Mouse (Mus musculus) MEL (cell line): ENCODE results near the gene Sec11a. TPM values are rescaled to one million over a fixed set of nuclear protein-coding genes. Genes with fewer than 3 reads are reported as not detected.
"Not testable (repeated sequence)": the region's sequence is repeated elsewhere in the genome, so short reads cannot be mapped to it uniquely, and the experiment has no call there.

ENCODE experiments used
- DNase-seq: peaks from one replicate; pipeline ENCODE4 v3.0.0; 2011; ENCODE audit warnings: low read depth, low spot score
- H3K27ac ChIP-seq: 2 replicates; pipeline ENCODE4 v1.5.1; 2012; ENCODE audit warnings: low read depth, mild to moderate bottlenecking, control low read depth, low read length, moderate library complexity; ENCODE audit not compliant: control insufficient read depth
- H3K27me3 ChIP-seq, 2 experiments: fragments of 150-350 bp in 1 of 2; sonication (generic) in 1 of 2; 2 replicates each; pipeline ENCODE4 v1.6.1; 2012; ENCODE audit warnings: low read length in 2 of 2, mild to moderate bottlenecking in 2 of 2, improper control_type of control experiment in 1 of 2, moderate library complexity in 1 of 2; ENCODE audit not compliant: insufficient read depth in 2 of 2, control insufficient read depth in 1 of 2
- H3K36me3 ChIP-seq, 2 experiments: 2 replicates each; pipeline ENCODE4 v1.6.1; 2012 to 2014; ENCODE audit warnings: low read length in 2 of 2, improper control_type of control experiment in 1 of 2, inconsistent platforms in 1 of 2, mild to moderate bottlenecking in 1 of 2; ENCODE audit not compliant: insufficient read depth in 2 of 2, control insufficient read depth in 1 of 2
- H3K4me1 ChIP-seq, 2 experiments: fragments of 150-350 bp in 1 of 2; sonication (generic) in 1 of 2; 2 replicates each; pipeline ENCODE4 v1.6.1; 2012; ENCODE audit warnings: low read length in 2 of 2, improper control_type of control experiment in 1 of 2, mild to moderate bottlenecking in 1 of 2; ENCODE audit not compliant: insufficient read depth in 2 of 2, control insufficient read depth in 1 of 2
- H3K4me3 ChIP-seq, 2 experiments: fragments of 150-350 bp in 1 of 2; sonication (generic) in 1 of 2; 2 replicates each; pipeline ENCODE4 v1.5.1; 2012; ENCODE audit warnings: low read depth in 2 of 2, low read length in 2 of 2, mild to moderate bottlenecking in 2 of 2, moderate library complexity in 2 of 2, control low read depth in 1 of 2, improper control_type of control experiment in 1 of 2; ENCODE audit not compliant: control insufficient read depth in 1 of 2, insufficient read depth in 1 of 2
- H3K79me2 ChIP-seq: 2 replicates; pipeline ENCODE4 v1.6.1; 2012; ENCODE audit warnings: mild to moderate bottlenecking, low read length, moderate library complexity; ENCODE audit not compliant: control insufficient read depth, poor library complexity, insufficient read depth
- H3K9ac ChIP-seq: 2 replicates; pipeline ENCODE4 v1.6.1; 2012; ENCODE audit warnings: low read depth, mild to moderate bottlenecking, control low read depth, low read length, moderate library complexity; ENCODE audit not compliant: control insufficient read depth, poor library complexity, severe bottlenecking
- H3K9me3 ChIP-seq: fragments of 150-350 bp; sonication (generic); replicated peaks from 2 replicates; pipeline ENCODE4 v1.6.1; 2012; ENCODE audit warnings: mild to moderate bottlenecking, low read length, improper control_type of control experiment, moderate library complexity; ENCODE audit not compliant: insufficient read depth
- BHLHE40 ChIP-seq: IDR thresholded peaks from 2 replicates; pipeline ENCODE4 v1.6.1; 2012; ENCODE audit warnings: low read depth, mild to moderate bottlenecking, inconsistent platforms, low read length, improper control_type of control experiment, borderline replicate concordance
- CHD1 ChIP-seq: IDR thresholded peaks from 2 replicates; pipeline ENCODE4 v1.6.1; 2012; ENCODE audit warnings: low read depth, mild to moderate bottlenecking, inconsistent platforms, low read length, improper control_type of control experiment
- CTCF ChIP-seq, 3 experiments: IDR thresholded peaks in 2 of 3; conservative IDR thresholded peaks in 1 of 3; 2 replicates each; pipeline ENCODE4 v1.5.1; 2011 to 2012; ENCODE audit warnings: low read length in 3 of 3, low read depth in 2 of 3, mild to moderate bottlenecking in 2 of 3, improper control_type of control experiment in 1 of 3, inconsistent platforms in 1 of 3, mixed read lengths in 1 of 3, moderate library complexity in 1 of 3; ENCODE audit not compliant: control insufficient read depth in 1 of 3, insufficient read depth in 1 of 3, poor library complexity in 1 of 3, severe bottlenecking in 1 of 3
- E2F4 ChIP-seq: IDR thresholded peaks from 2 replicates; pipeline ENCODE4 v1.6.1; 2011; ENCODE audit warnings: low read depth, low read length, improper control_type of control experiment, borderline replicate concordance
- ELF1 ChIP-seq: IDR thresholded peaks from 2 replicates; pipeline ENCODE4 v1.6.1; 2014; ENCODE audit warnings: low read depth, mild to moderate bottlenecking, inconsistent platforms, low read length, improper control_type of control experiment, moderate library complexity
- EP300 ChIP-seq, 2 experiments: IDR thresholded peaks; 2 replicates each; pipeline ENCODE4 v1.6.1; 2011; ENCODE audit warnings: improper control_type of control experiment in 2 of 2, low read length in 2 of 2, low read depth in 1 of 2, mild to moderate bottlenecking in 1 of 2
- GATA1 ChIP-seq: IDR thresholded peaks from 2 replicates; pipeline ENCODE4 v1.6.1; 2011; ENCODE audit warnings: low read depth, low read length, improper control_type of control experiment
- JUND ChIP-seq: IDR thresholded peaks from 2 replicates; pipeline ENCODE4 v1.6.1; 2011; ENCODE audit warnings: low read depth, mild to moderate bottlenecking, improper control_type of control experiment, low read length
- MAX ChIP-seq: IDR thresholded peaks from 2 replicates; pipeline ENCODE4 v1.6.1; 2011; ENCODE audit warnings: low read length, improper control_type of control experiment
- MAZ ChIP-seq: IDR thresholded peaks from 2 replicates; pipeline ENCODE4 v1.6.1; 2012; ENCODE audit warnings: low read depth, mild to moderate bottlenecking, inconsistent platforms, low read length, improper control_type of control experiment
- MEF2A ChIP-seq: IDR thresholded peaks from 2 replicates; pipeline ENCODE4 v1.6.1; 2014; ENCODE audit warnings: low read depth, mild to moderate bottlenecking, inconsistent platforms, low read length, improper control_type of control experiment; ENCODE audit not compliant: poor library complexity, insufficient replicate concordance, severe bottlenecking; ENCODE audit errors: extremely low read depth
- MXI1 ChIP-seq: IDR thresholded peaks from 2 replicates; pipeline ENCODE4 v1.6.1; 2011; ENCODE audit warnings: mild to moderate bottlenecking, low read depth, low read length, improper control_type of control experiment
- MYB ChIP-seq: IDR thresholded peaks from 2 replicates; pipeline ENCODE4 v1.6.1; 2011; ENCODE audit warnings: mild to moderate bottlenecking, low read depth, low read length, improper control_type of control experiment
- POLR2AphosphoS5 ChIP-seq: IDR thresholded peaks from 2 replicates; pipeline ENCODE4 v1.6.1; 2012; ENCODE audit warnings: low read depth, borderline replicate concordance, mild to moderate bottlenecking, inconsistent platforms, low read length, moderate library complexity, mixed read lengths
- SIN3A ChIP-seq: IDR thresholded peaks from 2 replicates; pipeline ENCODE4 v1.6.1; 2012; ENCODE audit warnings: low read length, improper control_type of control experiment, inconsistent platforms
- TAL1 ChIP-seq: IDR thresholded peaks from 2 replicates; pipeline ENCODE4 v1.6.1; 2012; ENCODE audit warnings: mild to moderate bottlenecking, inconsistent platforms, low read length, moderate library complexity, mixed read lengths
- TCF12 ChIP-seq: IDR thresholded peaks from 2 replicates; pipeline ENCODE4 v1.6.1; 2014; ENCODE audit warnings: low read depth, mild to moderate bottlenecking, inconsistent platforms, low read length, improper control_type of control experiment, moderate library complexity
- UBTF ChIP-seq: IDR thresholded peaks from 2 replicates; pipeline ENCODE4 v1.6.1; 2012; ENCODE audit warnings: low read depth, mild to moderate bottlenecking, inconsistent platforms, low read length, improper control_type of control experiment, moderate library complexity, borderline replicate concordance; ENCODE audit not compliant: insufficient read depth
- ZC3H11A ChIP-seq: IDR thresholded peaks from 2 replicates; pipeline ENCODE4 v1.6.1; 2012; ENCODE audit warnings: low read depth, mild to moderate bottlenecking, inconsistent platforms, low read length, improper control_type of control experiment
- polyA plus RNA-seq, 2 experiments: library from polyadenylated mRNA; stranded (reverse) in 1 of 2; unstranded in 1 of 2; fragments of >175 nt in 1 of 2; fragments of >200 nt in 1 of 2; gene quantifications; 2 replicates each; pipeline versions ENCODE4 v1.2.1 to v1.2.4; 2012; ENCODE audit warnings: low replicate concordance in 2 of 2, low read depth in 1 of 2; ENCODE audit not compliant: insufficient read length in 2 of 2, insufficient read depth in 1 of 2, missing spikeins in 1 of 2
- total RNA-seq: library from RNA; depleted of rRNA; stranded (reverse); fragments of 300-350 nt; gene quantifications from 2 replicates; pipeline ENCODE4 v1.2.3, GENCODE M21; 2012

The Sec11a gene
- total and polyA plus RNA-seq, 3 experiments = 114 to 144 TPM; not detected in 1

- DNase-seq = no peak
- Histone ChIP-seq H3K36me3 (peaks cover 0 to 8% of the 10 kb centered on the region in 2 experiments; a peak in 2 of 4 replicates), H3K4me1 (peaks cover 0 to 3% of the 10 kb centered on the region in 2 experiments; a peak in 2 of 4 replicates), H3K9me3 (no peaks in the 10 kb centered on the region), H3K27me3 (0 out of 4 replicates have a peak, but pooled peaks cover 0 to 3% of the 10 kb centered on the region in 2 experiments), H3K9ac (no peak overlapping the region), H3K4me3 (no peak overlapping the region), H3K27ac (no peak overlapping the region), H3K79me2 (peaks cover 10% of the 10 kb centered on the region)
- TF ChIP-seq CHD1 (no peak), SIN3A (no peak), EP300 (IDR thresholded peaks at IDR 0.05; ENCODE audit: low read depth in 1 of 2, low read length in 2 of 2) (no peak), GATA1 (no peak), CTCF (IDR thresholded peaks at IDR 0.05 in 2 of 3, conservative IDR thresholded peaks at IDR 0.05 in 1 of 3; ENCODE audit: control insufficient read depth in 1 of 3, insufficient read depth in 1 of 3, low read depth in 2 of 3, low read length in 3 of 3, poor library complexity in 1 of 3, severe bottlenecking in 1 of 3) (no peak), ELF1 (no peak), MEF2A (no peak), TAL1 (no peak), POLR2AphosphoS5 (no peak), JUND (no peak), MAZ (no peak), MAX (no peak), MXI1 (no peak), TCF12 (no peak), MYB (no peak)
These were observed 3.9 kb upstream of the Sec11a start for GRCm38 (mm10) chr7:80951461-80951860.

GRCm38 (mm10) chr7:80939808-80940207, 7.8 kb downstream of the Sec11a start:
- no peak overlapping the region for H3K4me3 ChIP-seq
- no peak for DNase-seq
- no peaks in the 10 kb centered on the region for H3K9me3 ChIP-seq
- no peaks in the 10 kb centered on the region for H3K27me3 ChIP-seq
- peaks cover 0 to 2% of the 10 kb centered on the region in 2 experiments; a peak in 1 of 4 replicates for H3K4me1 ChIP-seq
- H3K36me3 ChIP-seq = peaks cover 0 to 8% of the 10 kb centered on the region in 2 experiments; a peak in 3 of 4 replicates
- peaks cover 42% of the 10 kb centered on the region for H3K79me2 ChIP-seq
- TF ChIP-seq GATA1 = no peak
- TF ChIP-seq E2F4 = no peak
- no peak for TF ChIP-seq UBTF
- no peak for TF ChIP-seq SIN3A
- TF ChIP-seq TCF12 = no peak
- no peak for TF ChIP-seq BHLHE40
- TF ChIP-seq ZC3H11A = no peak
- TF ChIP-seq MEF2A = no peak
- no peak for TF ChIP-seq ELF1
- TF ChIP-seq TAL1 = no peak
- H3K27ac ChIP-seq = no peak overlapping the region
- H3K9ac ChIP-seq = no peak overlapping the region

GRCm38 (mm10) chr7:80937304-80937666, 10.3 kb downstream of the Sec11a start:
- not testable (repeated sequence) for H3K9ac ChIP-seq, H3K27ac ChIP-seq, H3K27me3 ChIP-seq, H3K4me3 ChIP-seq, H3K4me1 ChIP-seq, H3K9me3 ChIP-seq, H3K36me3 ChIP-seq, DNase-seq
- peaks cover 29% of the 10 kb centered on the region for H3K79me2 ChIP-seq

- H3K27ac ChIP-seq, H3K27me3 ChIP-seq, H3K4me1 ChIP-seq, DNase-seq, H3K9ac ChIP-seq, H3K9me3 ChIP-seq, H3K4me3 ChIP-seq: not testable (repeated sequence)
- Histone ChIP-seq H3K79me2 (peaks cover 26% of the 10 kb centered on the region), H3K36me3 (peaks cover 7 to 12% of the 10 kb centered on the region in 2 experiments)
These were observed 10.8 kb downstream of the Sec11a start for GRCm38 (mm10) chr7:80936617-80937303.
